Mouse (Mus musculus) cerebellum, postnatal 10 days (tissue): Measurements from ENCODE around the gene Impad1.

Experiments
- DNase-seq, 2 experiments: peaks; one replicate each; pipeline ENCODE4 v3.0.0; 2021; ENCODE audit warnings: mixed read lengths in 2 of 2

The Impad1 gene

GRCm38 (mm10) chr4:4792992-4793834 lies at the start of gene Impad1:
Impad1 (minus strand) TSS chr4:4793355.
- DNase-seq: peak; percentile 93

DNA sequence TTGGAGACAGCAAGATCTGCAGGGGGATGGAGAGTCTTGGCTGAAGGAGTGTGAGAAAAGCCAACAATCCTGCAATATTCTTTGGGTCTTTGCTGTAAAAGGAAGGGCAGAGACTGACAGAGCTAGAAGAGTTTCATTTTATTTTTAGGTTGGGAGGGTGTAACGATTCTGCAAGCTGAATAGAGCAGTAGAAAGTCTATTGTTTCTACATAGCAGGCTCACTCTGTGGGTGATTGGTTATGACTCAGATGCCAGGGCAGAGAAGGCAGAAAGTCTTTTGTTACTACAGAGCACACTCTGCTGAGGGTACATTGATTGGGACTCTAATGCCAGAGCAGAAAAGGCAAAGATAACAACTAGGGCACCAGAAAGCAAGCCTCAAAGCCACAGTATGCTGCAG lies 47.0 kb upstream of the Impad1 start:
- no peak for DNase-seq

- no peak for DNase-seq
These were observed 40.7 kb upstream of the Impad1 start for GRCm38 (mm10) chr4:4833789-4834295.

- no peak for DNase-seq
These were observed 35.0 kb upstream of the Impad1 start for GRCm38 (mm10) chr4:4828131-4828530.

DNA sequence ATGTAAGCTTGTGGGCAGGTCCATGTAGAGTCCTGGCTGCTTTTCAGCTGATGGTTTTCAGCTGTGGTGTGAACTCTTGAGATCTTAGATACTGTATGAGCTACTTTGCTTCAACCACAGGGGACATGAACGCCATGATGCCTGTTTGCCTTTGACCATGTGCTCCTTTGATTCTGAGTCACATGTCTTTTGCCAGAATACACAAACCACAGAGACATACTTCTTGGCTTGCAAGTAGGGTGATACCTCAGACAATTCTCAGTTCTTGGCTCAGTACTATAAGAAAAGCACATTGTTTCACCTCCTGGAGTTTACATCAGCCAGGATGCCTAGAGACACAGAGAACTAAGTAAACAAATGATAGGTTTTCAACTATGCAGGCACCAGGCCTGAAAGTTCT lies 29.0 kb upstream of the Impad1 start:
- no peak for DNase-seq

DNA sequence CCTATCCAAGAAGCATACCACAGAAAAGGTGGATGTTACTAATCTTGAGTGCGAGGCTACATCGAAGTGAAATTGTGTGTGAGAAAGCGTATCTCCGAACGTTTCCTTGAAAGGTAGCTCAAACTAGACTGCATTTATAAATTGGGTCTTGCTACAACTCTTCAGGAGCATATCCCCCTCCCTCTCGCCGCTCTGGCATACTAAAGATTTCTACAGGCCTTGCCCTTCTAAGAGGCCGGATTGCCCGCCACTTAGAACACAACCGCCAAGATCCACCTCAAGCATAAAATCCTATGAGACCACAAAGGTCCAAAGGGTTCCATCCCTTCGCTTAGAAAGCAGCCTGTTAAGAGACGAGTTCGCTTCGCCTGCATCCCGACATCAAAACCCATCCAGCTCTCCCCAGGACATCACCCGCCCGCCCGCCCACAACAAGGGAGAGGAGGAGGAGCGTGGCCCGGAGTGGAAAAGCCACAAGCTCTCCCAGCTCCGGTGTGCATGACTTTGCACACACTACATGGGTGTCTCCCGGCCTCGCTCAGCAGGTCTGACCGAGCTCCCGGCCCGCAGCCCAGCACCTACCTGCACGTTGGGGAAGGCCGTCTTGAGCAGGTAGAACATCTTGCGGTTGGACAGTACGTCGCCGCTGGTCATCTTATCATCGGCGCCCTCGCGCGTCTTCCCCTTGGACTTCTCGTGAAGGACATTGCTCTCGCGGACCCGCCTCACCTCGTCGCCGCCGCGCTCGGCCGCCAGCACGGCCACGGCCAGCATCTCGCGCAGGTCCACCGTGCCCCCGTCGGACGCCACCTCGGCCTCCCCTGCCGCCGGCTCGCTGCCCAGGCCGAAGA lies 789 bp downstream of the Impad1 start:
- peak; percentile 75 to 79 for DNase-seq

DNA sequence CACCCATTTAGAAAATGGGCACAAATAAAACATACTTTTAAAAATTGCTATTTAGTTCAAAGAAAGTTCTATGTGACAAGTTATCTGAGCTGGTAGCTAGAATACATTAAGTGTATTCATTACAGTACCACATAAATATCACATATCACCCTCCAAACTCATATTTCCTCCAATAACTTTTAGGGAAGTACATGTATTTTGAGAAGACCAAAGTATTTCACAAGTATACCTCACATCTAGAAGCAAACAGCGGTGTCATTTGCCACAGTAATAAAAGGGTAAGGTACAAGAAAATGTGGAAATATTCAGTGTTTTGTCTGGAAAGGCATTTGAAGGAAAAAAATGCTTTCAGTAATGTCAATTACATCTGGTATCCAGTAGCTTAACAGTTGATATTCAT lies 2.0 kb downstream of the Impad1 start:
- no peak for DNase-seq

DNA sequence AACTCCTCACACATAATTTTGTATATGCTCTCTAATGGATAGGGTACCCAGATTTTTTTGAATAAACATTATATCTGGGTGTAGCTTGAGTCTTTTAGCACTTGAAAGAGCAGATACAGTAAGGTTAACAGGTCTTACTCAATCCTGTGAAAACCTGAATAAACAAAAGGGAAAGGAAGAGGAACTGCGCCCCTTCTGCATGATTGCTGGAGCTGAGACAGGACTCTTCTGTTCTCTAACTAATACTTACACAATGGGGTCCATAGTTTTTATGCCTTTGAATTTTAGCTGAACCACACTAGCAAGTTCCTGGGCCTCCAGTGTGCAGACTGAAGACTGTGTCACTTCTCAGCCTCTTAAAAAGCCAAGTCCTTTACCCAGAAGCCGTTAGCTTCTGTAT lies 8.0 kb downstream of the Impad1 start:
- no peak for DNase-seq

DNA sequence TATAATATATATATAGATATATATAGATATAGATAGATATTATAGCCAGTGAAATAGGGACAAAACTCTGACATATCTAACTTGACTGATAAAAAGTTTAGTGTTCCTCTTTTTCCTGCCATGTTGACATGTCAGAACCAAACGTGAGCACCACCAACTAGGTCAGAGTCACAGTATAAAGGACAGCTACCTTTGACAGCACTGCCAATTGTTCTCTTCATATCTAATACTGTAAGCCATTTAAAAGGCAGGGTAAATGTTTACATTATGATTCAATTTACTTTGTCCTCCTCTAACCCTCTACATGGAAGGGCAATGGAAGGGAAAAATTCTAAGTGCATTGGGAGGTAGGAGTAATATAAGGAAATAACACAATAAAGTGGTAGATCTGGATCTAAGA lies 8.8 kb downstream of the Impad1 start:
- no peak for DNase-seq

DNA sequence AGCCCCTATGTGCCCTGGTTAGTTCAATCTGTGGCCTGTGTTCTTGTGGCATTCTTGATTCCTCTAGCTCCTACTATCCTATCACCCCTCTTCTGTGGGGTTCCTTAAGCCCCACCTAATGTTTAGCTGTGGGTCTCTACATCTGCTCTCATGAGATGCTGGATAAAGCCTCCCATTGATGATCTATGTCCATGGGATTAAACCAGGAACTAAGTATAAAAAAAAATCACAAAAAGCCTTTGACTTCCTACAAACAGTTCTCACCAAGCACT lies 9.5 kb downstream of the Impad1 start:
- DNase-seq: no peak

GRCm38 (mm10) chr4:4782882-4783685 lies 10.1 kb downstream of the Impad1 start:
- no peak for DNase-seq

DNA sequence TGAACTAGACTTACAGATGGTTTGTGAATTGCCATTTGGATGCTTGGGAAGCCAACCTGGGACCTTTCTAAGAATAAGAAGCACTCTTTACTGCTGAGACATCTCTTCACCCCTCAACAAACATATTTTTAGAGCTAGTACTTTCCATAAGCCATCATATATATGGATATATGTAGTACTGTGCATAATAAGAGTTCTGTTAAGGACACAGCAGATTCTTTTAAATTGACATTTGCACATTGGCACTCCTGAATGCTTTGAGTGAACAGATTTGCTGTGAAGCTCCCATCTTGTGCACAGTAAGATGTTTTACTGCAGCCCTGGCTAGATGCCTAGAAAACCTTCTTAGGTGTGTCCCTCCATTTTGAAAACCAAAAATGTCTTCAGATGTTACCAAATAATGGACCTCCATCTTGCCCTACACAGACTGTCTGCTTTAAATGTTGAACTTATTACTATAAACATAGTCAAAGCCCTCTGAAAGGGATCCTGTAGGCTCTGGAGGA lies 13.8 kb downstream of the Impad1 start:
- DNase-seq: peak; percentile 46 to 51

- DNase-seq: peak in 1 of 2 experiments; percentile 58
These were observed 21.5 kb downstream of the Impad1 start for GRCm38 (mm10) chr4:4771523-4772114.

GRCm38 (mm10) chr4:4765806-4766205 lies 27.3 kb downstream of the Impad1 start:
- DNase-seq: peak; percentile 20 to 32

DNA sequence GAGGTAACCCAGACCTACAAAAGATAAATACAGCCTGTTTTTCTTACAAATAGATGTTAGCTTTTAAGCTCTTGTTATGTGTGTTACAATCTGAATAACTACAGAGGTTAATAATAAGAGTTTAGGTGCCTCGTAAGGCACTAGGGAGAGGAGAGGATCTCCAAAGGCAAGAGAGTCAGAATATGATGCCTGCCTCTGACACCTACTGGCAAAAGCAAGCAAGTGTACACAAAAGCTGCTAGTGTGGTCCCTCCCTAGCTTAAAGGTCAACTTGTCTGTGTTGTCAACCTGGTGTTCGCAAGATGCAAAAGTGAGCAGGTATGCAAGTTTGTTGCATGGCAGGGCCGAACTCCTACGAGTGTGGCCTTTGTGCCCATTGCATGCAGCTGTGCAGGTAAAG lies 34.8 kb downstream of the Impad1 start:
- DNase-seq: no peak

DNA sequence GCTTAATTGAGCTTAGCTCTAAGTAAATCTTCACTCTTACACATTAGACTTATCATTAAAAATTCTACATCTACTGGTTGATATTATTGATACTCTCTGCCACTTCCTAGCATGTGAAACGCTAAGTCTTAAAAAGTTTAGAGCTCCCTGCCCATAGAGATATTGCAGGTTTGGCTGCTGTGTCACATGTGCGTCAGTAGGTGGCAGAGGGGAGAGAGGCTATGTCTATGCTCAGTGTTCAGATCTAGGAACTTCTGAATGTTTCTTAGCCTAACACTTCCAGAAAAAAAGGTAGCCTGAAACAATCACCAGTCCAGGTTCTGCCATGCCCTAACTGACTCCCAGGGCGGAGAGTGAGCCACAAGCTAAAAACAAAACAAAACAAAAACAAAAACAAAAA lies 63.7 kb downstream of the Impad1 start:
- DNase-seq: peak; percentile 19 to 23

DNA sequence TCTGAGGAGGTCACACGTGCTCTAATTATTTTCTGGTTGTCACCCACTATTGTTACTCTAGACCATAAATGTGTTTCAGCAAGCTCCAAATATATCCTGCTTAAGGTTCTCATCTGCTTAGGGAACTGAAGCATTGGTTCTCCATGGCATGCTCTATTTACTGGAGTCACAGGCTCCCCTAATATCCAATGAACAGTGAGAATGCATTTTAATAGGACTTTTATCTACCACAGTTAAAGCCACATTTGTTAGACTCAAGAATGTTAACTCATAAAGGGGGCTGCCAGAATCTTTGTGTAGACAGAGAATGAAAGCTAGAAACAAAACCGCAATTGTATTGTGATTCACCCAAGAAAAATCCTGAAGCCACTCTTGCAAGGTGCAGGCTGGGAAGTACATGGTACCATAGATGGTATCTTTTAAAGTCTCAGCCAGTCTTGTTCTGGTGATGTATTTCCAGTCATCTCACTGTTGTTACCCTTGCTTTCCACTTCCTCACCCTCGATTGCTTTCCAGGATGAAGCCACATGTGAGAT lies 66.8 kb downstream of the Impad1 start:
- no peak for DNase-seq

DNA sequence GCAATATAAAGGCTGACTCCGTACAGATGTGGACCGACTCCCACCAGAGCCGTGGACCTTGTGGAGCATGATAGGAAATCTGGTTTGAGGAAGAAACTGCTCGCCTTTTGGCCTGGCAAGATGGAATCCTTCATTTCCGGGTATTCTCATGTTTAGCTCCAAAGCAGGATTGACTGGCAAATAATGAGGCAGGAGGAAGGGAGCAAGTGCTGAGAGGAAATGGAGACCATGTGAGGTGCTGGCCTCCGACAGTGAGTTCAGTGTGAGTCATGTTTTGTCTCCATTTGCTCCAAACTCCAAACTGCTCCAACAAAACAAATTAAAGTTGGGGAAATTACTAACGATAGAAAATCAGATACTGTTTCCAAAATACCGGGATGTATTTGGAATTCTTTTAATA lies 69.3 kb downstream of the Impad1 start:
- DNase-seq: no peak

DNA sequence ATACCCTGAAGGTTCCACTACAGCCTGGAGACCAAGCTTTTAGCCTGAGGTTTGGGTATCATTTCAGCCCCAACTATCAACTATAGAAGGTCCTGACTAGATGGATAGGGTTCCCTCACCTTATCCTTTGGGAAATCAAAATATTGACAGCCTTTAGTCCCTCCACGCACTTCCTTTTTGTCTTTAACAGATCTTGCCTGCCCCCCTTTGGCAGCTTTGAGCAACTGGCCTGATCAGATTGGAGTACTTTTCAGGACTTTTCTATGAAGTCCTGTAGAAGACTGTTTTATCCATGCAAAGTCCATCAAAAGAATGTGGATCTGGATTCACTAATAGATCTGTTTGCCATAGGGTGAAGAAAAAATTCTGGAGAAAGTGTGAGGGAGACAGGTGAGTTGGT lies 71.1 kb downstream of the Impad1 start:
- DNase-seq: peak in 1 of 2 experiments; percentile 8

DNA sequence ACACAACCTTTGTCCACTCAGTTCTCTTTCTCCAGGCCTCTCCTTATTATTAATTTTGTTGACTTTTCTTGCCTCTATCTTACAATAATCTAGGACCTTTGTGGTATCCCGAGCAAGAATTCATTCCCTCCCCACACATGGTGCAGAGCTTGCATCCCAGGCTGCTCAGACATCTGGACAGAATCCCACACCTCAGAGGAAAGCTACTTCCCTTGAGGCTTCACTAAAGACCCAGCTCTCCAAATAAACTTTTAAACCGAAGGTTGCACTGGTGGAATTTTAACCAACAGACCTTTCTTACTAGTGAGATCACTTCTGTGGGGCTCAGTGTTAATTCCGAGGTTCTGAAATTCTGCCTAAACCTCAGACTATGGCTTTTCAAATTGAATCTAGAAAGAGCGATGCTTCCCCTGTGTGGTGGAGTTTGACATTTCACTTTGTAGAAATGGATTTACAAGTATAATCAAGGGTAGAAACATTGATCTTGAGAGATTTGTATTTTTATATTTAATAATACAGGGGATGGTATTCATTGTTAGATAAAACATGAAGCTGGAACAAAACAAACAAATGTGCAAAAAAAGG lies 75.3 kb downstream of the Impad1 start:
- DNase-seq: peak; percentile 32 to 36
